Mouse (Mus musculus) liver, embryonic 13.5 days (tissue): Measurements from ENCODE around the gene Bpifb9a. TPM values are rescaled to one million over a fixed set of nuclear protein-coding genes. Genes with fewer than 3 reads are reported as not detected.
"Not testable (repeated sequence)": the region's sequence is repeated elsewhere in the genome, so short reads cannot be mapped to it uniquely, and the experiment has no call there.

Experiments
- ATAC-seq: fragments of 200-750 bp; cut with Nextera tagmentation; 2 replicates; pipeline ENCODE4 v1.8.0; 2017; ENCODE audit warnings: low read depth, mild to moderate bottlenecking, moderate number of reproducible peaks, moderate library complexity
- DNase-seq: peaks from one replicate; pipeline ENCODE4 v3.0.0; 2022
- H3K27ac ChIP-seq: fragments of 300-500 bp; sonication (generic); 2 replicates; pipeline ENCODE4 v1.5.1; 2015; ENCODE audit warnings: moderate library complexity, mild to moderate bottlenecking, inconsistent platforms
- H3K27me3 ChIP-seq: fragments of 300-500 bp; sonication (generic); 2 replicates; pipeline ENCODE4 v1.6.1; 2015; ENCODE audit warnings: mild to moderate bottlenecking, inconsistent platforms
- H3K36me3 ChIP-seq: fragments of 300-500 bp; sonication (generic); 2 replicates; pipeline ENCODE4 v1.6.1; 2015; ENCODE audit warnings: mild to moderate bottlenecking, inconsistent platforms
- H3K4me1 ChIP-seq: fragments of 300-500 bp; sonication (generic); replicated peaks from 2 replicates; pipeline ENCODE4 v1.6.1; 2015; ENCODE audit warnings: inconsistent platforms
- H3K4me2 ChIP-seq: fragments of 300-500 bp; sonication (generic); 2 replicates; pipeline ENCODE4 v1.6.1; 2015; ENCODE audit warnings: inconsistent platforms, mild to moderate bottlenecking, moderate library complexity
- H3K4me3 ChIP-seq: fragments of 300-500 bp; sonication (generic); replicated peaks from 2 replicates; pipeline ENCODE4 v1.5.1; 2015; ENCODE audit warnings: mild to moderate bottlenecking, inconsistent platforms
- H3K9ac ChIP-seq: fragments of 300-500 bp; sonication (generic); 2 replicates; pipeline ENCODE4 v1.6.1; 2015; ENCODE audit warnings: mild to moderate bottlenecking, inconsistent platforms
- H3K9me3 ChIP-seq: fragments of 300-500 bp; sonication (generic); replicated peaks from 2 replicates; pipeline ENCODE4 v1.6.1; 2016; ENCODE audit warnings: inconsistent platforms
- WGBS: fragments of 180-500 bp; shearing (Covaris S2); methylation state at CpG from one replicate; pipeline ENCODE4 v1.1.7; 2015; ENCODE audit not compliant: insufficient replicate concordance; 5-methylcytosine and 5-hydroxymethylcytosine counted together
- polyA plus RNA-seq: library from polyadenylated mRNA; unstranded; fragments of >200 nt; fragmentation: Nextera tagmentation; extraction: Ambion mirVana; gene quantifications from 2 replicates; pipeline ENCODE4 v1.2.1, GENCODE M21; 2015

The Bpifb9a gene
- polyA plus RNA-seq, 1 experiment from 2014 or later = not detected

GRCm38 (mm10) chr2:154242726-154243125 lies 14.9 kb upstream of the Bpifb9a start:
- H3K4me2 ChIP-seq, DNase-seq, H3K27me3 ChIP-seq, ATAC-seq, H3K36me3 ChIP-seq, H3K9me3 ChIP-seq, H3K9ac ChIP-seq, H3K27ac ChIP-seq, H3K4me1 ChIP-seq, H3K4me3 ChIP-seq: not testable (repeated sequence)
- 77% methylated on average over 12 of the region's 12 CpGs for WGBS

DNA sequence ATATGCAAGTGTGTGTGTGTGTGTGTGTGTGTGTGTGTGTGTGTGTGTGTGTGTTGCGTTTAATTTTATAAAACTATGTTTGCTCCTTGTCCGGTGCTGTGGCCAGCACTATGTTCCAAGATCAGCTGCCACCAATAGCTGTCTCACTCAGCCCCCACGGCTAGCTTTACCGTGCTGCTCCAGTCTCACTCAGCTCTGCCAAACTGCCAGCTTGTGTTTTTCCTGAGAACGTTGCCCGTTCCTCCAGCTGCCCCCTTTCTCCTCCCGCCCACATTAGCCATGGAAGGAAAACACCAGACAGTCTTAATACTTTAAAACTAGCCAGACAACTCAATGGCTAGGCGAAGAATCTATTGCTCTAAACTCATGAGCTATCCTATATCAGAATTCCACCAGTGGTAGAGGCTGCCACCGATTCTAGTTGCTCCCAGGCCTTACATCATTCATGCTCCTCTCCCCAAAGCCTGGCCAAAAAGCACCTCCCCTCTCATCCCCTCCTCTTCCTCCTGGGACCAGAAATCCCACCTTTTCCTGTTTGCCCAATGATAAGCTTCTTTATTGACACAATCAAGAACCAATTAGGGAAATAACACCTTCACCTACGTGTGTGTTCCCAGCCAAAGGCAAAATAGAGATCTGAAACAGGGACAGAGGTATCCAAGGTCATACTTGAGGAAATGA lies 14.2 kb upstream of the Bpifb9a start:
- no peaks in the 10 kb centered on the region for H3K36me3 ChIP-seq
- peaks cover 3% of the 10 kb centered on the region; the same call in 1 of the 2 replicates for H3K9me3 ChIP-seq
- H3K4me3 ChIP-seq = no peak overlapping the region
- no peak overlapping the region for H3K27ac ChIP-seq
- 71% methylated on average over 10 of the region's 10 CpGs for WGBS
- no peaks in the 10 kb centered on the region for H3K27me3 ChIP-seq
- no peaks in the 10 kb centered on the region for H3K4me1 ChIP-seq
- DNase-seq = no peak
- no peak overlapping the region for H3K4me2 ChIP-seq
- no peak for ATAC-seq
- H3K9ac ChIP-seq = no peak overlapping the region

- H3K4me1 ChIP-seq = no peaks in the 10 kb centered on the region
- no peak overlapping the region for H3K27ac ChIP-seq
Observed at GRCm38 (mm10) chr2:154245322-154245721, 12.3 kb upstream of the Bpifb9a start.

DNA sequence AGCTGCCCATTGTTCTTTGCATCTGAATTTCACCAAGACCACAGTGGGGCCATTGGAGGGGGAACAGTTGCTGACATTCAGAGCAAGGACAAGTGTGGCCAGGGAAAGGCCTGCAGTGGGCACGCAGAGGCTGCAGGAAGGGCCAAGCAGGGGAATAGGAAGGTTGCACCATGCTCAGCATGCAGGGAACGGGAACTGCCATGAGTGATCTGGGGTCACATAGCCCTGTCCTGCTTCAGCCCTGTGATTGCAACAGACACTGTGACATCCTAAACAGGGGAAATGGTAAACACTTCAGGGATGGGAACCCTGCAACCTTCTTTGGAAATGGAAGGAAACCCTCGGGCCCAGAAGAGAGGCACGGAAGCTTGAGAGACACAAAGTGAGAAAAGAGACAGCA lies 2.4 kb upstream of the Bpifb9a start:
- not testable (repeated sequence) for H3K4me2 ChIP-seq, DNase-seq, ATAC-seq, H3K9ac ChIP-seq, H3K4me1 ChIP-seq, H3K27ac ChIP-seq, H3K4me3 ChIP-seq, H3K27me3 ChIP-seq, H3K36me3 ChIP-seq, H3K9me3 ChIP-seq
- 72% methylated on average over 2 of the region's 4 CpGs for WGBS

More at GRCm38 (mm10) chr2:154245322-154245721, 12.3 kb upstream of the Bpifb9a start:
- ATAC-seq (no peak), DNase-seq (no peak)
- Histone ChIP-seq H3K4me3 (no peak overlapping the region), H3K9ac (no peak overlapping the region), H3K27me3 (no peaks in the 10 kb centered on the region), H3K9me3 (peaks cover 3% of the 10 kb centered on the region; the same call in 1 of the 2 replicates), H3K36me3 (no peaks in the 10 kb centered on the region), H3K4me2 (no peak overlapping the region)
- 73% methylated on average over 5 of the region's 5 CpGs for whole genome bisulfite sequencing

GRCm38 (mm10) chr2:154255770-154256169 lies 1.9 kb upstream of the Bpifb9a start:
- Histone ChIP-seq H3K4me1 (no peaks in the 10 kb centered on the region), H3K36me3 (no peaks in the 10 kb centered on the region), H3K27me3 (no peaks in the 10 kb centered on the region), H3K4me2 (no peak overlapping the region), H3K9me3 (no peaks in the 10 kb centered on the region), H3K4me3 (no peak overlapping the region), H3K9ac (no peak overlapping the region), H3K27ac (no peak overlapping the region)
- ATAC-seq (no peak), DNase-seq (no peak)
- WGBS = 50% methylated on average over 4 of the region's 4 CpGs

GRCm38 (mm10) chr2:154264397-154264796 lies 6.7 kb downstream of the Bpifb9a start:
- H3K4me1 ChIP-seq, H3K27me3 ChIP-seq, H3K4me2 ChIP-seq, H3K27ac ChIP-seq, H3K9me3 ChIP-seq, DNase-seq, ATAC-seq, H3K4me3 ChIP-seq, H3K36me3 ChIP-seq, H3K9ac ChIP-seq: not testable (repeated sequence)
- WGBS = 37% methylated on average over 3 of the region's 3 CpGs

- not testable (repeated sequence) for H3K9ac ChIP-seq, H3K9me3 ChIP-seq, ATAC-seq, H3K27me3 ChIP-seq, H3K27ac ChIP-seq, H3K4me2 ChIP-seq, DNase-seq, H3K36me3 ChIP-seq, H3K4me3 ChIP-seq, H3K4me1 ChIP-seq
- 82% methylated on average over 3 of the region's 3 CpGs for WGBS
Observed at GRCm38 (mm10) chr2:154291866-154292265, 34.2 kb downstream of the Bpifb9a start.

DNA sequence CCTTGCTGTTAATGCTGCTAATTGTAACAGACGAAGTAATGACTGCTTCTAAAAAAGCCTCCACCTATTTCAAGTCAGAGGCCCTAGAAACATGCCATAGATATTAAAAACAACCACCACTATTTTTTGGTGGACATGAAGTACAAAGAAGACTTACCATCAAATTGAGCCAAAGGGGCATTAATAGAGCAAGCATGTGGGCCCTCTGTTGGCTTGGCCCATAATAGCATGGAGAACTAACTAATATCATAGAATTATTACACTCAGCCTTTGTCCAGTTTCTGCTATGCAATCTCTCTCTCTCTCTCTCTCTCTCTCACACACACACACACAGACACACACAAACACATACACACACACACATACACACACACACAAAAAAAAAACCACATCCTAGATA lies 35.2 kb downstream of the Bpifb9a start:
- Histone ChIP-seq H3K4me1 (no peaks in the 10 kb centered on the region), H3K36me3 (no peaks in the 10 kb centered on the region), H3K9ac (no peak overlapping the region), H3K27me3 (no peaks in the 10 kb centered on the region), H3K4me3 (no peak overlapping the region), H3K27ac (no peak overlapping the region), H3K4me2 (no peak overlapping the region), H3K9me3 (no peaks in the 10 kb centered on the region)
- ATAC-seq (no peak), DNase-seq (no peak)
- 68% methylated on average over 1 of the region's 1 CpGs for WGBS

DNA sequence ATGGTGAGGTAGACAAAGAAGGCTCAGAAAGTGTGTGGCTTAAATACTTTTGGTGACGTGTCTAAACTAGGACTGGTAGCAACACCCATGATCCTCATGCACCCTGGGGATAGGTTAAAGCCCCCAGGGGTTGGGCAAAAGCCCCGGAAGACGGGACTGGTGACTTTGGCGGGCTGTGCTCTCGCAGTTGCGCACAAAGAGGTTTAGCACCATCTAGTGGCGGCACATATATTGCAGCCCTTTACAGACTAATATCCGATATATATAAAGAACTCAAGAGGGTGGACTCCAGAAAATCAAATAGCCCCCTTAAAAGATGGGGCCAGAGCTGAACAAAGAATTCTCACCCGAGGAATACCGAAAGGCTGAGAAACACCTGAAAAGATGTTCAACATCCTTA lies 37.1 kb downstream of the Bpifb9a start:
- H3K9ac ChIP-seq, H3K9me3 ChIP-seq, H3K27ac ChIP-seq, H3K36me3 ChIP-seq, H3K4me3 ChIP-seq, ATAC-seq, H3K27me3 ChIP-seq, H3K4me1 ChIP-seq: not testable (repeated sequence)
- WGBS = 2% methylated on average over 10 of the region's 10 CpGs
- peak overlapping the region; percentile 34; the same call in 1 of the 2 replicates for H3K4me2 ChIP-seq
- peak; percentile 55 for DNase-seq

DNA sequence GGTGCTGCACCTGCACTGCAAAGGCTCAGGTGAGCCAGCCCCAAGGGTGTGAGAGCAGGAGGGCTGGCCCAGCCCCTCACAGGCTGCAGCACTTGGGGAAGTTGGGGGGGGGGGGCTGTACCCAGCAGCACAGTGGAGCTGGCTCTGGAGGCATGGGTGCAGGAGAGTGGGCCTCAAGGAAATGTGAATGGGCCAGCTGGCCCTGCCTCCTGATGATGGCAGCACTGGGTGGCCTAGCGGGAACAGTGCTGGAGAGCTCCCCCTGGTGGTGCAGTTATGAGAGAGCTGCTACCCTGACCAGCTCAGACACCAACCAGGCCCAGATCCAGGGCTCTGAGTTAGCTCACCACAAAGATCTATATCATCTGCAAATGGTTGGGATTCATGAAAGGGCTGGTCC lies 42.8 kb downstream of the Bpifb9a start:
- Histone ChIP-seq H3K27me3 (no peaks in the 10 kb centered on the region), H3K4me3 (no peak overlapping the region), H3K4me2 (no peak overlapping the region), H3K9me3 (no peaks in the 10 kb centered on the region), H3K9ac (no peak overlapping the region), H3K27ac (no peak overlapping the region), H3K4me1 (no peaks in the 10 kb centered on the region), H3K36me3 (no peaks in the 10 kb centered on the region)
- DNase-seq (peak; percentile 61), ATAC-seq (peak; percentile 77)
- 0% methylated on average over 1 of the region's 1 CpGs for WGBS

DNA sequence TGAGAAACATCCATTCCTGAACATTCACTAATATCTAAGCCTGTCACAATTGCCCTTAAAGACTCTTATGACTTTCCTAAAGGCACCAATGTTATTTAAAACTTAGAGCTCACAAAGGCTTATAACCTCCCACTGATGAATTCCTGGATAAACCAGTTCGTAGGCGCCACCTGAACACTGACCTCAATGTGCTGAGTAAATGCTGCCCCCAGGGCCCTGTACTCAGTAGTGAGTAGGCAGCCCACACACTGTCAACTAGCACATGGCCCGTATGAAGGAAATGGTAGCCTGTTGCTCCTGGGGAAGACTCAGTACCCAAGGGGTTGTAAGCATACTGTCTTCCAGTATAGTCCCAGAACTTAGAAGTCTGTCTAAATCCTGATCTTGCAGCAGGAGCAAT lies 44.1 kb downstream of the Bpifb9a start:
- Histone ChIP-seq H3K4me2 (no peak overlapping the region), H3K27ac (no peak overlapping the region), H3K9ac (no peak overlapping the region), H3K36me3 (no peaks in the 10 kb centered on the region), H3K27me3 (no peaks in the 10 kb centered on the region), H3K4me3 (no peak overlapping the region), H3K9me3 (no peaks in the 10 kb centered on the region), H3K4me1 (no peaks in the 10 kb centered on the region)
- DNase-seq (no peak), ATAC-seq (no peak)
- 74% methylated on average over 3 of the region's 3 CpGs for WGBS

DNA sequence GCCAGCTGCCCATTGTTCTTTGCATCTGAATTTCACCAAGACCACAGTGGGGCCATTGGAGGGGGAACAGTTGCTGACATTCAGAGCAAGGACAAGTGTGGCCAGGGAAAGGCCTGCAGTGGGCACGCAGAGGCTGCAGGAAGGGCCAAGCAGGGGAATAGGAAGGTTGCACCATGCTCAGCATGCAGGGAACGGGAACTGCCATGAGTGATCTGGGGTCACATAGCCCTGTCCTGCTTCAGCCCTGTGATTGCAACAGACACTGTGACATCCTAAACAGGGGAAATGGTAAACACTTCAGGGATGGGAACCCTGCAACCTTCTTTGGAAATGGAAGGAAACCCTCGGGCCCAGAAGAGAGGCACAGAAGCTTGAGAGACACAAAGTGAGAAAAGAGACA lies 47.0 kb downstream of the Bpifb9a start:
- not testable (repeated sequence) for H3K27me3 ChIP-seq, H3K9ac ChIP-seq, H3K27ac ChIP-seq, ATAC-seq, DNase-seq, H3K4me1 ChIP-seq, H3K9me3 ChIP-seq, H3K4me2 ChIP-seq, H3K36me3 ChIP-seq, H3K4me3 ChIP-seq
- WGBS = 50% methylated on average over 1 of the region's 3 CpGs
